8 mouse cellular contexts compared by ENCODE assay signal in the genomic region with DNA sequence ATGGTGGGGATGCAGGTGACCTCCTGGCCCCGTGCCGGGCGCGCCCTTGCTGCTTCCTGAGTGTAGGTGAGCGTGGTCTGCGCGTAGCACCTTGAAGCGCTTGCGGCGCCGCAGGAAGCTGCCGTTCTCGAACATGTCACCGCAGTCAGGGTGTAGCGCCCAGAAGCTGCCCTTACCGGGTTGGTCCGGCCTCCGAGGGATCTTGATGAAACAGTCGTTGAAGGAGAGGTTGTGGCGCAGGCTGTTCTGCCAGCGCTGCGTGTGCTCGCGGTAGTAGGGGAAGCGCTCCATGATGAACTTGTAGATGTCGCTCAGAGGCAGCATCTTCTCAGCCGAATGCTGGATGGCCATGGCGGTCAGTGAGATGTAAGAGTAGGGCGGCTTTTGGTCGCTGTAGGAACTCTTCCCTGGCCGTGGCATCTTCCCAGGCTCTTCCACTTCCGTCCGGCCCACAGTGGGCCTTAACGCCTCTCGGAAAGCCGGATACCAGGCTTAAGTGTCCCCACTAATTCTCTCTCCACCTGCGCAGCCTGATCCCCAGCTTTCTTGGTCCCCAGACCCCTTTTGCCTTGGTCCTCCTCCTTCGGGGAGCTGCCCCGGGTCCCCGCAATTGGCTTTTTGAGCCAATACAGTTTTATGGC. TPM values are rescaled to one million over a fixed set of nuclear protein-coding genes. Genes with fewer than 3 reads are reported as not detected.
DNase-seq lines count a peak whose midpoint lies in the region; ATAC-seq and TF ChIP-seq lines count a peak whose summit lies in the region.

A gene (minus strand): TSS at position 585 of the 641 bp plus-strand sequence.

- peaks cover 40% of the 10 kb centered on the region for H3K4me1 ChIP-seq in hindbrain, embryonic 15.5 days (replicated peaks)
- peaks cover 3% of the 10 kb centered on the region for H3K4me1 ChIP-seq in midbrain, postnatal 0 days (ENCODE audit: insufficient read depth, low read length)

- H3K27ac ChIP-seq in left cerebral cortex, adult 2 months = no peak within 1 kb of the TSS
- H3K27ac ChIP-seq in hindbrain, embryonic 15.5 days (replicated peaks) = no peak within 1 kb of the TSS
- H3K27ac ChIP-seq in midbrain, postnatal 0 days (ENCODE audit: low read depth, low read length) = no peak within 1 kb of the TSS

- H3K4me2 ChIP-seq in hindbrain, embryonic 15.5 days = peak within 1 kb of the TSS; percentile 81
- H3K4me2 ChIP-seq in midbrain, postnatal 0 days (ENCODE audit: low read depth, low read length, poor library complexity, severe bottlenecking) = peak within 1 kb of the TSS; percentile 77

- no peaks in the 10 kb centered on the region for H3K9me3 ChIP-seq in hindbrain, embryonic 15.5 days
- H3K9me3 ChIP-seq in midbrain, postnatal 0 days (ENCODE audit: low read length) = no peaks in the 10 kb centered on the region

- intact Hi-C loops in left cerebral cortex, adult 2 months (cut with DNase I) = no loop called here

- DNase-seq in left cerebral cortex, adult 2 months (ENCODE audit: extremely low spot score in 1 of 2, low spot score in 2 of 2) = no peak
- no peak for DNase-seq in left cerebral cortex, adult 18-20 months (ENCODE audit: low spot score in 2 of 2)
- DNase-seq in embryo, embryonic 11 days = peak; percentile 51
- DNase-seq in midbrain, postnatal 0 days (ENCODE audit: low spot score) = no peak
- DNase-seq in right cerebral cortex, adult 18-20 months = no peak
- DNase-seq in frontal cortex, postnatal 36 days (ENCODE audit: low spot score in 2 of 2) = no peak
- DNase-seq in kidney, adult 11 months = no peak

- H3K36me3 ChIP-seq in hindbrain, embryonic 15.5 days = no peaks in the 10 kb centered on the region
- no peaks in the 10 kb centered on the region for H3K36me3 ChIP-seq in midbrain, postnatal 0 days (ENCODE audit: insufficient read depth, low read length)

- no peak for TF ChIP-seq CTCF in left cerebral cortex, adult 2 months (IDR thresholded peaks at IDR 0.05)
- no peak for TF ChIP-seq CTCF in midbrain, postnatal 0 days (IDR thresholded peaks at IDR 0.05)

- peak within 1 kb of the TSS; percentile 17 for H3K9ac ChIP-seq in hindbrain, embryonic 15.5 days
- 0 out of 2 replicates have a peak within 1 kb of the TSS, but pooled peaks have one; percentile 29 for H3K9ac ChIP-seq in midbrain, postnatal 0 days (replicated peaks; ENCODE audit: low read length, poor library complexity, severe bottlenecking)

- 0 out of 2 replicates have a peak, but pooled peaks have one; percentile 1 for ATAC-seq in hindbrain, embryonic 15.5 days (ENCODE audit: low FRiP score, low read depth)
- ATAC-seq in midbrain, postnatal 0 days (ENCODE audit: low FRiP score) = peak; percentile 36; the same call in 1 of the 2 replicates

- WGBS in hindbrain, embryonic 15.5 days = under 1% methylated on average over 40 of the region's 40 CpGs
- 1% methylated on average over 40 of the region's 40 CpGs for WGBS in midbrain, postnatal 0 days

- H3K4me3 ChIP-seq in left cerebral cortex, adult 2 months = peak within 1 kb of the TSS; percentile 28
- peak within 1 kb of the TSS; percentile 45 for H3K4me3 ChIP-seq in hindbrain, embryonic 15.5 days
- H3K4me3 ChIP-seq in midbrain, postnatal 0 days (ENCODE audit: low read depth, low read length) = peak within 1 kb of the TSS; percentile 45

- peaks cover 82% of the 10 kb centered on the region for H3K27me3 ChIP-seq in hindbrain, embryonic 15.5 days
- peaks cover 79% of the 10 kb centered on the region for H3K27me3 ChIP-seq in midbrain, postnatal 0 days (ENCODE audit: insufficient read depth, low read length)

RNA-seq across cellular contexts. Expression of the gene that starts here (rescaled TPM):
- total RNA-seq in left cerebral cortex, adult 2 months (2021) = not detected
- total RNA-seq in left cerebral cortex, adult 18-20 months (2021) = not detected
- 1.3 and 2.5 TPM in 2 replicates for polyA plus RNA-seq in hindbrain, embryonic 15.5 days (2015; fragmentation: Nextera tagmentation; extraction: Ambion mirVana)
- 0.28 TPM in 1 of 2 replicates, not detected in the other for total RNA-seq in midbrain, postnatal 0 days (2014; rRNA removed)
- 0.26 and 0.47 TPM in 2 replicates for polyA plus RNA-seq in midbrain, postnatal 0 days (2015; fragmentation: Nextera tagmentation; extraction: Ambion mirVana)

Comparison
In these comparisons a context has a peak if more than half of its experiments do, and no peak if none do; other contexts are left out.
1. Peak in ATAC-seq, H3K4me3 ChIP-seq, H3K9ac ChIP-seq and H3K4me2 ChIP-seq in midbrain, postnatal 0 days; RNA of the gene not detected or under 1 TPM.